Mouse (Mus musculus): Measurements from ENCODE around the gene Aarsd1.

Gene Aarsd1

GRCm38 (mm10) chr11:101370141-101370540 lies 47.3 kb downstream of the Aarsd1 start:
- no peak for DNase-seq

- no peak for DNase-seq
These were observed 50.0 kb downstream of the Aarsd1 start, which contains the start of gene G6pc for GRCm38 (mm10) chr11:101367326-101367935. Gene G6pc, plus strand, starts transcription at chr11:101367561.

- no peak for DNase-seq
These were observed 52.9 kb downstream of the Aarsd1 start for GRCm38 (mm10) chr11:101364531-101364931.

- DNase-seq: no peak
These were observed 56.7 kb downstream of the Aarsd1 start for GRCm38 (mm10) chr11:101360651-101361113.

GRCm38 (mm10) chr11:101359776-101360175 lies 57.6 kb downstream of the Aarsd1 start:
- DNase-seq: no peak

GRCm38 (mm10) chr11:101357505-101358182 lies 59.8 kb downstream of the Aarsd1 start:
- DNase-seq: no peak

All from embryo, embryonic 11 days (tissue).